Mouse (Mus musculus) neutrophil, adult 65 days (primary cell): ENCODE results near the gene Vmn1r100. TPM values are rescaled to one million over a fixed set of nuclear protein-coding genes. Genes with fewer than 3 reads are reported as not detected.

ENCODE experiments used
- total RNA-seq: library from RNA; stranded (reverse); gene quantifications from 2 replicates; pipeline ENCODE4 v1.2.4, GENCODE M21; 2023

The Vmn1r100 gene
- not detected in 2 replicates for total RNA-seq

GRCm38 (mm10) chr7:20417642-20418041 is at the start of gene Vmn1r100:
Vmn1r100 (plus strand) TSS chr7:20417942.

DNA sequence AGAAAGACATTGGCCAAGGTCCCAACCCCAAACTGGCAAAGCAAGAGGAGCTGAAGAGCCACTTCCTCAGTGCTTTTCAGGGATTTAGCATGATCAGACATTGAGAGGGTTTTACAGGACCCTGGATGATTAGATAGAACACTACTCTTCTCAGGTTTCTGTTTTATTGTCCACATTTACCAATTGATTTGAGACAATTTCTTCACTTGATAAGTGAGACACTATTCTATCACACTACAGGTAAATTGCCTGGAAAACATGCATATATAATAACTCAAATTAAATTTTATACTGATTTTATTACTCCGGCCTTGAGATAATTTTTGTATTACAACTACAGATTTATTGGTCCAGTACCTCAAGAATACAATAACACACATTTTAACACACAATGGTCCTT is 42.4 kb upstream of the Vmn1r100 start, which contains the start of gene Gm5728:
Gene Gm5728 (minus strand): TSS at position 101 of the 400 bp plus-strand sequence.

DNA sequence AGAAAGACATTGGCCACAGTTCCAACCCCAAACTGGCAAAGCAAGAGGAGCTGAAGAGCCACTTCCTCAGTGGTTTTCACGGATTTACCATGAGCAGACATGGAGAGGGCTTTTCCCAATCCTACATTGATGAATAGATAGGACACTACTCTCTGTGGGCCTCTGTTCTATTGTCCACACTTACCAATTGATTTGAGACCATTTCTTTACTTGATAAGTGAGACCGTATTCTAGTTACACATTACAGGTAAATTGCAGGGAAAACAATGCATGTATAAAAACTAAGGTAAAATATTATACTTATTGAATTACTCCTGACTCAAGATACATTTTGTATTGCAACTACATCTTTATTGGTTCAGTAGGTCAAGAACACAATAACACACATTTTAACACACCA is 24.8 kb downstream of the Vmn1r100 start, which contains the start of gene Vmn1r101:
Gene Vmn1r101 (minus strand): TSS at position 101 of the 400 bp plus-strand sequence.

Other genes with a start within 250 kb of the Vmn1r100 start
- not detected in 2 replicates for gene Vmn1r94, start 249.6 kb upstream of the Vmn1r100 start, total RNA-seq
- gene Vmn1r95, start 224.2 kb upstream of the Vmn1r100 start, total RNA-seq = not detected in 2 replicates
- not detected in 2 replicates for gene Gm6164, start 212.3 kb upstream of the Vmn1r100 start, total RNA-seq
- gene Gm4498, start 184.1 kb upstream of the Vmn1r100 start, total RNA-seq = not detected in 2 replicates
- not detected in 2 replicates for gene Gm5890, start 155.1 kb upstream of the Vmn1r100 start, total RNA-seq
- gene Gm4133, start 83.9 kb upstream of the Vmn1r100 start, total RNA-seq = not detected in 2 replicates
- not detected in 2 replicates for gene Gm5728, start 42.5 kb upstream of the Vmn1r100 start, total RNA-seq
- gene Vmn1r101, start 24.7 kb downstream of the Vmn1r100 start, total RNA-seq = not detected in 2 replicates
- not detected in 2 replicates for gene Gm10670, start 57.0 kb downstream of the Vmn1r100 start, total RNA-seq
- not detected in 2 replicates for gene Vmn1r103, start 92.6 kb downstream of the Vmn1r100 start, total RNA-seq
- not detected in 2 replicates for gene Vmn1r104, start 115.9 kb downstream of the Vmn1r100 start, total RNA-seq
- not detected in 2 replicates for gene Gm5726, start 127.8 kb downstream of the Vmn1r100 start, total RNA-seq
- not detected in 2 replicates for gene Gm4141, start 158.3 kb downstream of the Vmn1r100 start, total RNA-seq
- not detected in 2 replicates for gene Gm4513, start 181.1 kb downstream of the Vmn1r100 start, total RNA-seq